Mouse (Mus musculus) limb, embryonic 15.5 days (tissue): ENCODE measurements around the gene Ikbkg. TPM values are rescaled to one million over a fixed set of nuclear protein-coding genes. Genes with fewer than 3 reads are reported as not detected.
"Not testable (repeated sequence)": the region's sequence is repeated elsewhere in the genome, so short reads cannot be mapped to it uniquely, and the experiment has no call there.

Experiments
- ATAC-seq: fragments of 200-750 bp; cut with Nextera tagmentation; 2 replicates; pipeline ENCODE4 v1.8.0; 2017; ENCODE audit warnings: low read depth, moderate TSS enrichment; ENCODE audit not compliant: insufficient number of reproducible peaks, low FRiP score, low TSS enrichment
- H3K27ac ChIP-seq: fragments of 300-500 bp; sonication (generic); 2 replicates; pipeline ENCODE4 v1.5.1; 2015; ENCODE audit warnings: moderate library complexity, mild to moderate bottlenecking, inconsistent platforms
- H3K27me3 ChIP-seq: fragments of 300-500 bp; sonication (generic); 2 replicates; pipeline ENCODE4 v1.6.1; 2015; ENCODE audit warnings: inconsistent platforms
- H3K36me3 ChIP-seq: fragments of 300-500 bp; sonication (generic); 2 replicates; pipeline ENCODE4 v1.6.1; 2015; ENCODE audit warnings: inconsistent platforms
- H3K4me1 ChIP-seq: fragments of 300-500 bp; sonication (generic); 2 replicates; pipeline ENCODE4 v1.6.1; 2015; ENCODE audit warnings: inconsistent platforms
- H3K4me2 ChIP-seq: fragments of 300-500 bp; sonication (generic); 2 replicates; pipeline ENCODE4 v1.6.1; 2015; ENCODE audit warnings: mild to moderate bottlenecking, inconsistent platforms
- H3K4me3 ChIP-seq: fragments of 300-500 bp; sonication (generic); 2 replicates; pipeline ENCODE4 v1.5.1; 2015; ENCODE audit warnings: mild to moderate bottlenecking, inconsistent platforms
- H3K9ac ChIP-seq: fragments of 300-500 bp; sonication (generic); 2 replicates; pipeline ENCODE4 v1.6.1; 2015; ENCODE audit warnings: inconsistent platforms
- H3K9me3 ChIP-seq: fragments of 300-500 bp; sonication (generic); 2 replicates; pipeline ENCODE4 v1.6.1; 2016; ENCODE audit warnings: inconsistent platforms
- WGBS: fragments of 180-500 bp; shearing (Covaris S2); methylation state at CpG from one replicate; pipeline ENCODE4 v1.1.7; 2015; 5-methylcytosine and 5-hydroxymethylcytosine counted together
- polyA plus RNA-seq: library from polyadenylated mRNA; unstranded; fragments of >200 nt; fragmentation: Nextera tagmentation; extraction: Ambion mirVana; gene quantifications from 2 replicates; pipeline ENCODE4 v1.2.1, GENCODE M21; 2015

The Ikbkg gene
- 20.1 and 21.3 TPM in 2 replicates for polyA plus RNA-seq

- H3K4me2 ChIP-seq = peak within 1 kb of the TSS; percentile 51
- peak within 1 kb of the TSS; percentile 46 for H3K9ac ChIP-seq
- no peaks in the 10 kb centered on the region for H3K27me3 ChIP-seq
- peak within 1 kb of the TSS; percentile 50 for H3K4me3 ChIP-seq
- H3K4me1 ChIP-seq = no peaks in the 10 kb centered on the region; the same call in 1 of the 2 replicates
- H3K36me3 ChIP-seq = no peaks in the 10 kb centered on the region
- peak; percentile 99 for ATAC-seq
- 16% methylated on average over 30 of the region's 30 CpGs for WGBS
- H3K27ac ChIP-seq = peak within 1 kb of the TSS; percentile 85
- H3K9me3 ChIP-seq = no peaks in the 10 kb centered on the region
These were observed at the start of gene Ikbkg, which contains the start of gene Fam3a for GRCm38 (mm10) chrX:74392535-74393443. Gene Ikbkg (plus strand): TSS chrX:74393290. Gene Fam3a (minus strand): TSS chrX:74393272.

GRCm38 (mm10) chrX:74352645-74353466, 40.2 kb upstream of the Ikbkg start:
- Histone ChIP-seq H3K4me1 (no peaks in the 10 kb centered on the region), H3K27ac (peak overlapping the region; percentile 47; the same call in 1 of the 2 replicates), H3K4me2 (peak overlapping the region; percentile 49)

GRCm38 (mm10) chrX:74353467-74353770, 39.7 kb upstream of the Ikbkg start, which contains the start of gene Lage3:
Gene Lage3 (minus strand): TSS chrX:74353618.
- H3K9ac ChIP-seq = peak within 1 kb of the TSS; percentile 35; the same call in 1 of the 2 replicates
- H3K36me3 ChIP-seq = no peaks in the 10 kb centered on the region
- H3K4me2 ChIP-seq = peak within 1 kb of the TSS; percentile 49
- ATAC-seq = peak; percentile 63; the same call in 1 of the 2 replicates
- no peaks in the 10 kb centered on the region for H3K9me3 ChIP-seq
- 21% methylated on average over 8 of the region's 22 CpGs for WGBS
- peak within 1 kb of the TSS; percentile 47; the same call in 1 of the 2 replicates for H3K27ac ChIP-seq
- H3K27me3 ChIP-seq = no peaks in the 10 kb centered on the region
- peak within 1 kb of the TSS; percentile 47 for H3K4me3 ChIP-seq
- no peaks in the 10 kb centered on the region for H3K4me1 ChIP-seq

More at GRCm38 (mm10) chrX:74352645-74353466, 40.2 kb upstream of the Ikbkg start:
- 25% methylated on average over 13 of the region's 13 CpGs for WGBS
- Histone ChIP-seq H3K36me3 (no peaks in the 10 kb centered on the region), H3K9me3 (no peaks in the 10 kb centered on the region), H3K4me3 (peak overlapping the region; percentile 47), H3K9ac (peak overlapping the region; percentile 35; the same call in 1 of the 2 replicates), H3K27me3 (no peaks in the 10 kb centered on the region)
- ATAC-seq = no peak

- not testable (repeated sequence) for H3K9ac ChIP-seq, H3K27ac ChIP-seq, H3K36me3 ChIP-seq, ATAC-seq, H3K4me1 ChIP-seq, H3K9me3 ChIP-seq, H3K27me3 ChIP-seq, H3K4me3 ChIP-seq, H3K4me2 ChIP-seq
- WGBS = 93% methylated on average over 3 of the region's 3 CpGs
These were observed 36.0 kb upstream of the Ikbkg start for GRCm38 (mm10) chrX:74357069-74357468.

GRCm38 (mm10) chrX:74359171-74359570, 33.9 kb upstream of the Ikbkg start:
- Histone ChIP-seq H3K4me2 (no peak overlapping the region), H3K27me3 (no peaks in the 10 kb centered on the region), H3K36me3 (no peaks in the 10 kb centered on the region), H3K9me3 (no peaks in the 10 kb centered on the region), H3K4me3 (no peak overlapping the region), H3K27ac (no peak overlapping the region), H3K9ac (no peak overlapping the region), H3K4me1 (no peaks in the 10 kb centered on the region)
- 29% methylated on average over 11 of the region's 11 CpGs for WGBS
- no peak for ATAC-seq

GRCm38 (mm10) chrX:74367512-74367911, 25.6 kb upstream of the Ikbkg start:
- Histone ChIP-seq H3K27ac (peak overlapping the region; percentile 78; the same call in 1 of the 2 replicates), H3K4me2 (peak overlapping the region; percentile 52), H3K4me1 (peaks cover 6% of the 10 kb centered on the region; the same call in 1 of the 2 replicates), H3K9ac (peak overlapping the region; percentile 68), H3K4me3 (peak overlapping the region; percentile 57), H3K9me3 (no peaks in the 10 kb centered on the region), H3K36me3 (peaks cover 19% of the 10 kb centered on the region), H3K27me3 (no peaks in the 10 kb centered on the region)
- 67% methylated on average over 10 of the region's 10 CpGs for WGBS
- ATAC-seq = no peak

- peak overlapping the region; percentile 78 for H3K27ac ChIP-seq
- H3K9ac ChIP-seq = peak overlapping the region; percentile 68
- H3K27me3 ChIP-seq = no peaks in the 10 kb centered on the region
- peaks cover 6% of the 10 kb centered on the region; the same call in 1 of the 2 replicates for H3K4me1 ChIP-seq
- peak; percentile 52; the same call in 1 of the 2 replicates for ATAC-seq
- H3K4me3 ChIP-seq = peak overlapping the region; percentile 57
- no peaks in the 10 kb centered on the region for H3K9me3 ChIP-seq
- H3K36me3 ChIP-seq = peaks cover 19% of the 10 kb centered on the region
- WGBS = 25% methylated on average over 48 of the region's 49 CpGs
- H3K4me2 ChIP-seq = peak overlapping the region; percentile 52
These were observed 24.7 kb upstream of the Ikbkg start for GRCm38 (mm10) chrX:74368209-74368909.

GRCm38 (mm10) chrX:74372888-74373549, 20.1 kb upstream of the Ikbkg start, which contains the start of the genes Ubl4a and Slc10a3:
Gene Ubl4a (minus strand): TSS chrX:74373218.
Gene Slc10a3 (minus strand): TSS chrX:74373349.
- ATAC-seq = peak; percentile 84
- WGBS = 24% methylated on average over 32 of the region's 32 CpGs
- Histone ChIP-seq H3K27me3 (no peaks in the 10 kb centered on the region), H3K9me3 (no peaks in the 10 kb centered on the region), H3K4me2 (peak within 1 kb of the TSS; percentile 48), H3K36me3 (peaks cover 7% of the 10 kb centered on the region; the same call in 1 of the 2 replicates), H3K4me1 (no peaks in the 10 kb centered on the region), H3K27ac (0 out of 2 replicates have a peak within 1 kb of the TSS, but pooled peaks have one; percentile 11), H3K9ac (peak within 1 kb of the TSS; percentile 37), H3K4me3 (peak within 1 kb of the TSS; percentile 48)

- 55% methylated on average over 2 of the region's 2 CpGs for WGBS
These were observed 8.6 kb upstream of the Ikbkg start for GRCm38 (mm10) chrX:74384451-74384850.

GRCm38 (mm10) chrX:74388153-74388552, 4.9 kb upstream of the Ikbkg start:
- Histone ChIP-seq H3K27ac (no peak overlapping the region), H3K9me3 (no peaks in the 10 kb centered on the region), H3K9ac (no peak overlapping the region), H3K4me1 (no peaks in the 10 kb centered on the region; the same call in 1 of the 2 replicates), H3K36me3 (peaks cover 24% of the 10 kb centered on the region), H3K4me3 (no peak overlapping the region), H3K4me2 (no peak overlapping the region), H3K27me3 (no peaks in the 10 kb centered on the region)
- no peak for ATAC-seq

More at GRCm38 (mm10) chrX:74384451-74384850, 8.6 kb upstream of the Ikbkg start:
- no peak overlapping the region for H3K9ac ChIP-seq
- H3K36me3 ChIP-seq = peaks cover 24% of the 10 kb centered on the region
- no peak for ATAC-seq
- no peaks in the 10 kb centered on the region for H3K9me3 ChIP-seq
- no peak overlapping the region for H3K4me3 ChIP-seq
- H3K4me2 ChIP-seq = no peak overlapping the region
- H3K27ac ChIP-seq = no peak overlapping the region
- no peaks in the 10 kb centered on the region for H3K27me3 ChIP-seq
- no peaks in the 10 kb centered on the region for H3K4me1 ChIP-seq
